Mouse (Mus musculus) regulatory T cell (primary cell): ENCODE measurements at regions not wholly inside any gene's neighbourhood (a gene's known extent, or its start where the extent isn't known, plus 50 kb on each side); places are given as distances from the start of the nearest gene placed in this dataset.

Source experiments
- in situ Hi-C: fragments of 300-600 bp; cut with MboI, MseI; formaldehyde crosslinking; loops from one replicate; pipeline ENCODE4 v1.15.1; 2025; ENCODE audit warnings: high pct_unique_total_duplicates

- in situ Hi-C loops, result loop anchor here (10.0 kb wide), 1 partner anchor 2003 kb away; no protein-coding TSS in a partner anchor
Observed at GRCm38 (mm10) chrX:15061641-15062040, 850.7 kb downstream of the H2al1n start.

GRCm38 (mm10) chrX:15065700-15066099 lies 854.8 kb downstream of the H2al1n start:
- in situ Hi-C loops, result loop anchor here (10.0 kb wide), 1 partner anchor 1999 kb away; no protein-coding TSS in a partner anchor
